Mouse (Mus musculus) layer of hippocampus, postnatal 36 days (tissue): ENCODE measurements around the gene Selenof. TPM values are rescaled to one million over a fixed set of nuclear protein-coding genes. Genes with fewer than 3 reads are reported as not detected.

ENCODE experiments used
- DNase-seq, 2 experiments: peaks; one replicate each; pipeline ENCODE4 v3.0.0; 2022
- total RNA-seq, 2 experiments: library from RNA; stranded (reverse); gene quantifications; 2 replicates each; pipeline ENCODE4 v1.2.3; 2021

The Selenof gene
- total RNA-seq = 100 to 1,000 TPM; 226 to 249 TPM

DNA sequence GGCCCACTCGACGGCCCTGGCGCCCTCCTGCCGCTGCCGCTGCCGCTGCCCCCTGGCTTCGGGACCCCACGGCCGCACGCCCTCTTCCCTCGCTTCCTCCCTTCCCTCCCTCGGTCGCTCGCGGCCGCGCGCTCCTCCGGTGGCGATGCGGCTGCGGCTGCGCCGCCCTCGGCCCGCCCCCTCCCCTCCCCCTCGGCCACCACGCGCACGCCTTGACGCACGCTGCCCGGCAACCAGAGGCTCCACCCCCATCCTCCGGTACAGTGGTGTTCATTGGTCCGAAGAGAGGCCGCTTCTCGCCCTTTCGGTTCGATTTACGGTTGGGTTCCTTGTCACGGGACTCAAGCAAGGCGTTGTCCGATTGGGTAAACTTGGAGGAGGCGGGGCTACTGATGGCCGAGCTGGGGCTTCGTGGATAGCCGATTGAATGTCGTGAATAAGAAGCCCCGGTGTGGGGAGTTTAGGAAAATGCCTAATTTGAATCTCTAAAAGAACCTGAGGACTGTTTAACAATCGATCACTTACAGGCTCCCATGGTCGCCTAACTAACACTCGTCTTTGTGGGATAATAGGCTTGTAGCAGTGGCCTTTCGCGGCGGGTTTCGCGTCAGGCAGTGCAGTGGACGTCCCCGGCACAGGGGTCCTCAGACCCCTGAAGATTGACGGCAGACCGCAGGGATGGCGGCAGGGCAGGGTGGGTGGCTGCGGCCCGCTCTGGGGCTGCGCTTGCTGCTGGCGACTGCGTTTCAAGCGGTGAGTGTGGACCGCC is at the start of gene Selenof, which contains the start of gene Hs2st1:
Gene Selenof, plus strand, starts transcription at position 258 of the 769 bp plus-strand sequence.
Gene Hs2st1, minus strand, starts transcription at position 135 of the 769 bp plus-strand sequence.
- DNase-seq = peak; percentile 94 to 97

DNA sequence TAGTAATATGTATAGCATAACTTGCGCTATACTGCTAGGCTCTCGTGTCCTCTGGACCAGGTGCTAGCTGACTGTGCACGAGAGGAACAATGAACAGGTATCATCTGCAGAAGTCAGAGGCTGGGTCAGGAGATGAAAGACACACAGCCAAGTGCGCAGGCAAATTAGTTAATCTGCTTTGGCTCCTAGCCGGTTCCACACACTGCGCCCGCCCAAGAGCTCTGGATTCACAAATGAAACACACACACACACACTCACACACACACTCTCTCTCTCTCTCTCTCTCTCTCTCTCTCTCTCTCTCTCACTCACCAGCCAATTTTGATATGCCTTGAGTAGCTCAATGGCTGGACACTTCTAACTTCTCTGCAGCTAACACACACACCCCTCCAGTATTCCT is 42.2 kb upstream of the Selenof start:
- no peak for DNase-seq

DNA sequence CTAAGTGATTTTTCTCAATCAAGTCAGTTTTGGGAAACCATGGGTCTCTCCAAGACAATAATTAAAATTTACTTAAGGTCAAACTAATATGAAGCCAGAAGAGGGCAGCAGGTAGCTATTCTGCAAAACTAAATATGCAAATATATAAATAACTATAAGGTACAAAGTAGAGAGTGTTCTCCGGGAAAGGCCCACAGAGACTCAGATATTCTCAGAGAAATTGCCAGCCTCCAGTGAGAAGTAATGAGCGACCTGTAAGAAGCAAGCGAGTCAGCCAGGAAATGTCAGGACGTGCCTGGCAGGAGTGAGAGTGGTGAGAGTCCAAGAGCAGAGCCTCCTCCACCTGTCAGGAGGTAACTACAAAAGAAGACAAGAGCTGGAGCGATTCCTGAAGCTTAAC is 39.1 kb upstream of the Selenof start:
- DNase-seq = no peak

DNA sequence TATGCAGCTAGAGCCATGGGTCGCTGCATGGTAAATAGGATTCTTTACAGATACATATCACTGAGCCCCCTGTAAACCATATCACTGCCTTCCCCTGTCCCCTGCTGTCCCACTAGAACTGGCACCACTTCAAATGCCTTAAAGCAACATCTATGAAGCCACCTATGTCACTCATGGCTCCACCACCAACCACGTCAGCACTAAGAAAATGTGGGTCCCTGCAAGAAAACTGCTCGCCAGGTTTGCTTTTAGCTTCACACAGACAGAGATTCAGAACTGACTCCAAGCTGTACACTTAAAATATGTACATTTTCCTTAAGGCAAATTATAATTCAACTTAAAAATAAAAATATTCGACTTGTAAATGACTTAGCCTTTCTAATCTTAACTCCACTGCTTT is 35.0 kb upstream of the Selenof start:
- no peak for DNase-seq

DNA sequence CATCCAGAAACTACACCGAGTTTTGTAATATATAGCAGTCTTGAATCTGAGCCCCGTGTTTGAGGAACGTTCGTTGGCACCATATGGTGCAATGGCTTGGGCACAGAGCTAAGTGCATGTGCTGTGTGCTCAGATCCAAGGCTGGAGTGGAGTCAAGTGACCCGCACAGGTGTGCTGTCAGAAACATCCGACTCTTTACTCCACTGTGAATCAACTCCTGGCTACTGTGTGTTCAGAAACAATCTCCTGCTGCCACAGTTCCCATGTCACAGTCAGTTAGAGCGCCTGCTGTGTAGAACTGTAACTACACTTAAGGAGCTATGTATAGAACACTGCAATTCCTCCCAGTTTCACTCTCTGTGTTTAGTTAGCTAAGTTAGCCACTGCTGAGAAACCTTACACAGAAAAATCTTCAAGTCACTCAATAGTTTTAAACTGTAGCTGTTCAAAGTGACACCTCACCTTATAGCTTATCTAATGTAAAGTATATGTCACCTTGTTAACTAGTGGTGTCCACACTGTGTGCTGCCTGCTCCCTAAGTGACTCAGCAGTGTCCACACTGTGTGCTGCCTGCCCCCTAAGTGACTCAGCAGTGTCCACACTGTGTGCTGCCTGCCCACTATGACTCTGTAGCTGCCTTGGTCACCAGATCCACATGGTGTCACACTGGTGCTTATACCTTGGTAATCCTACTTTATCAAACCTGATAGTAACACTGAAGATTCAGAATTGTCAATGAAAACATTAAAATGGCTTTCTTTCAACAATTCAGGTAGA is 32.8 kb upstream of the Selenof start:
- DNase-seq = no peak

DNA sequence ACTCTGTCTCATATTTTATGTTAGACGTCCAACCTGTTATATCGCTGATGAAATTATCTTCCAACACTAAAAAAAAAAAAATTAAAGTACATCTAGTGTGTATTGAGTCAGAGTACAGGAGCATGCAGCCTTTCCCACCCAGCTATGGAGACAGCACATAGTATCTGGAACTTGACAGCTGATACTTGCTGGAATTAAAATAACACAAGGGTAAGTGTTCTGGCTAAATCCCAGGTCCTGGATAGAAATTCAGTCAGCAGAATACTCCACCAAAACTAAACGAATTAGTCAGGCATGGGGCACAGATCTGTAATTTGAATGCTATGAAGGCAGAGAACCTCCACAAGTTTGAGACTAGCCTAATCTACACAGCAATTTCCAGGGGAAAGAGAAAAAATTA is 31.1 kb upstream of the Selenof start:
- DNase-seq = no peak

DNA sequence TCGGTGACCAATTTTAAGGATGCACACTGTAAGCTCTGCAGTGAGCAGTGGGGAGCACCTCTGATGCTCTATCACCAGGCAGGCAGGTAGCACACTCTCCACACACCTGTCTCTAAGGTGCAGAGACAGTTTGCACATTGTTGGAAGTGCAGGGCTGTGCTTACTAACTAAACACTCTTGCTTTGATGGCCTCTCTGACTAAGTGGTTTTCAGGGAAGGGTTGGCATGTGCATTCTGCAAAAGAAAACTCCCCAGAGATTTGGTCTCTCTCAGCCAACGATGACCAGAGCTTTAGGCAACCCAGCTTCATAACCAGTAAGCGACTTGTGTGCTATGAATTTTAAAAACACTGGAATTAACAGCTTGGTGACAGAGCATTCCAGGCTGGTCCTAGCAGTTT is 29.3 kb upstream of the Selenof start:
- DNase-seq = no peak

DNA sequence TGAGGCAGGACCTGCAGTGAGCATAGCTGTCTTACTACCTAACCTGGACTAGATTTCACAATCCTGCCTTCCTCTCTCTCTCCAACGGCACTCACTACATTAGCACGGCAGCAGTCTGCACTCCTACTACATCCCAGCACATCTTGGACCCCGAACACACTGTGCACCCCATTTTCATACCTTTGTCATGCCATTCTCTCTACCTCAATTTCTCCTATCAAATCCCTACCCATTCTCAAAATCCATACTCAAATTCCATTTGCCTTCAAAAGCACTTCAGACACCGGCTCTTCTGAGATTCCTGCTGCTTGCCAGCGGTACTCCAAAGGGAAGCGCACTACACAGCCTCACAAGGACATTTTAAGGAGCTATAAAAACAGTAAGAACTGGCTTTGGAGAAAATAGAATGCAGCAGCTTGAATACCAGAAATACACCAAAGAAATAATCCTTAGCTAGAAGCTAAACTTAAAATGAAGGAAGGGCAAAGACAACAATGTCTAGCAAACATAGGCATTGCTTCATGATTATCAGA is 28.1 kb upstream of the Selenof start:
- no peak for DNase-seq

DNA sequence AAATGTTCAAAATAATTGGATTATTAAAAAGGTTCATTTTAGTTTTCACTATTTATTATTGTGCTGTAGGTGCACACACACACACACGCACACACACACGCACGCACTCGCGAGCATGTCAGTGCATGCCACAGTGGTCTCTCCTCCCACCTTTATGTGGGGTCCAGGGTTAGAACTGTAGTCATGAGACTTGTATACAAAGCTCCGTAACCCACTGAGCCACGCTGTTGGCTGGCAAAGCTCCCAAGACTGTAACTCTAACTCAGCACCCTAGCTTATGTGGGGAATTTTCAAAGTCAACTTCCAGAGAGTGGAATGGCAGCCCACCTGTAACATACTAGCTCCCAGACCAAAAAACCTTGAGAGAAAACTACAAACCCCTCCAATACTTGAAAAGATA is 25.0 kb upstream of the Selenof start:
- no peak for DNase-seq

DNA sequence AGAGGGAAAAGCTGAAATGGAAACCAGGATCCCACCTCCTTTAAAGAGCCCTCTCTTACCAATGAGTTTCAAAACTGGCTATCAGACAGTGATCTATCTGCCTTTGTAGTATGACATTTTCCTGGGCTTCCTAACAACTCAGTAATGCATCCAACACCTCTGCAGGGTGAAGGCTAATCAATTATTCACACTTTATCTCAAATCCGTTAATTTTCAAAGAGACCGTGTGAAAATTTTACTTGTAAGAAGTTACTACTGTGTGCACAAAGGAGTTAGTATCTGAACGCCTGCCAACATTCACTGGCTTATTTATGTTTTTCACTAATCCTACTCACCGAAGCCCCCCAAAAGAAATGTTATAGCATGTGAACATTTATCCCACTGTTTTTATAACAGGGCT is 24.3 kb upstream of the Selenof start:
- DNase-seq = no peak

DNA sequence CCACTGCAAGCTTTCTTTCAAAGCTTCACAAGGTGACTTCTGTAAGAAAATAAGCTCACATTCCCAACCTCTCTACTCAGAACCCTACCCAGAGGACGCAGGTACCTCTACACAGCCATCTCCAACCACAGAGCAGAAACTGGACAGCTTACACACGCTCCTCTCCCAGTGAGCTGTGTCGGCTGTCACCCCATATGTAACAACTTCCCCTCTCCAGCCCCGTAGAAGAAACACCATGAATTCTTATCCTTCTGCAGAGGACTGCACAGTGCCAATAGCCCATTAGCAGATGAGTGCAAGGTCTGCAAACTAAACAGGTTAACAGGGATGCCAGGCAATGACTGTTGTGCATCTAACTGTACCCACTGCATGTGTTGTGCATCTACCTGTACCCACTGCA is 23.6 kb upstream of the Selenof start:
- DNase-seq = no peak

DNA sequence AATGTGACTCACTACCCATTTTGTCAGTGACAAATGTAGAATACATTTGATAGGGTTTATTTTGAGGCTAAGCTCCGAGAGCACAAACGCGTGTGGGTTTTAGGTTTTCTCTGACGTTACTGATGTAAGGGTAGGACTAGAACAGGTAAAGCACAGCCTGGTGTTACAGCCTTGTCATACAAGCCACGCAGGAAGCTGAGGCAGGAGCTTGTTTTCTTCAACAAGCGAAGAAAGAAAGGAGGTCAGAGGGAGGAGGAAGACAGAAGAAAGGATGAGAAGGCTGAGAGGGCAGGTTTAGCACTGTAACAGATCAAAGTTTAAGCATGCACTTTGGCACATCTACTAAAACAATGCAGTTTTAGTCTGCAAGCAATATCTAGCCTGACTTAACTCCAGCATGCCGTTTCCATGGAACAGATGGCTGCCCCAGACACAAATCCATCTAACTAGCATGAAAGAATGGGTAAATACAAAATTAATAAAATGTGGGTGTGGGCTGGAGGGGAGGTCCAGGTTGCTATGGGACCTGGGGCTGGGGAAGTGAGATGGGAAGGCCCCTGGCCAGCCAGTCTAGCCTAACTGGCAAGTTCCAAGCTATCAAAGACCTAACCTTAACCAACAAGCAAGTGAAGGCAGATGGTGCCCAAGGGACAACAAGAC is 21.8 kb upstream of the Selenof start:
- peak; percentile 51 to 63 for DNase-seq

DNA sequence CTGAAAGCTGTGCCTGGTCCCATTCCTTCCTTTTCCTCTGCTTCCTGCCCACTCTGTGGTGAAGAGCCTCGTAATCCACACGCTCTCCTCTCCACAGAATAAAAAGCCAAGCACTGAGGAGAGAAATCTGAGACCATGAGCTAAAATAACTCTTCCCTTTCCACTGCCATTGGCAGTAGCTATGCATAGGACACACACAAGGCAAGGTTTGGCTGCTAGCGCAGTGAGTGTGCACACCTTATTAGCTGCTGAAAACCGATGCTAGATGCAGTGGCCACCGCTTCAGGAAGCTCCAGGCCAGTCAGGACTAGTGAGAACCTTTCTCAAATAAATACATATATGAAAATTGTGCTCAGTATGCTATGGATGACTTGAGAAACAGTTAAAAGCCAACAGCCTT is 20.1 kb upstream of the Selenof start:
- DNase-seq = no peak

DNA sequence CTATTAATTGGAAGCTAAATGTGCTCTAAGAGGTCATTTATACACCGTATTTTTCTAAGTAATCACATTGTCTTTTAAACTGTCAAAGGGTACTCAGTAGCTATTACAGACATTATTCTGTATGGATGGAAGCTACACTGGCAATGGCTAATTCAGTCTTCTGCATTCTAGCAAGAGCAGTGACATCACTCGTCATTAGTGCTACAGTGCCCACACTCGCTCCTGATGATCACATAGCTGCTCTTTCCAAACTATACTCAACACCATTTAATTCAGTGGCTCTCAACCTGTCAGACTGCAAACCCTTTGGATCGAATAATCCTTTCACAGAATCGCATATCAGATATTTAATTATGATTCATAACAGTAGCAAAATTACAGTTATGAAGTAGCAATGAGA is 19.4 kb upstream of the Selenof start:
- DNase-seq = no peak

DNA sequence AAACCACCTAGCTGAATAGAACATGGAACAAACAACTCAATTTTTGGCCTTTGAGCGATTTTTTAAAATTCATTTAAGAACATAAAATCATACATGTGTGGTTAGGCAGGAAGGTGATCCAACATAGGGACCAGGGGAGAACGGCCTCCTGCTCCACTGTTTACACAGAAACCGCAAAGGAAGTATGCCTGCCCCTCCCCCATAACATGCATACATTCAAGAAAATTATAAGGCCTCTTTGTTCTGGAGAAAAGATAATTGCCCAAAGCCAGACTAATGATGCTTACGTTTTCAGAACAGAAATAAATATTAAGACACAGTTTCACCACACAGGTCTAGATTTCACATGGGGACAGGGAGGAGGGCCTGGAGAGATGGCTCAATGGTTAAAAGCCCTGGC is 18.7 kb upstream of the Selenof start:
- no peak for DNase-seq

DNA sequence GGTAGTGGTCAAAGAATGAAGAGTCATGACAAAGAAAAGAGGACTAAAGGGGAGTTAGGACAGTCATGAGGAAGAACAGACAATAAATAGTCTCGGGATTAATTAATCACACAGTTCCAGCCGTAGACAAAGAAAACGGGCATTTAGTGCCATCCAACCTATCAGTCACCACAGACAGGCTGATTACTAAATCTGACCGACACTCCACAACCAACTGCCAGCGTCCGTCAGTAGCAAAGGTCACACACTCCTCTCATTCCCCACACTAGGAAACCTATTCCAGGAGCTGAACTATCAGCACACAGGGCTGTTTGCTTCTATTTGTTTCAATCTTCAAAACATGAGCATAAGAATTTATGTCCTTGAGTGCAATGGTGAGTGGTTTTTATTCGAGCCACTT is 16.2 kb upstream of the Selenof start:
- no peak for DNase-seq

DNA sequence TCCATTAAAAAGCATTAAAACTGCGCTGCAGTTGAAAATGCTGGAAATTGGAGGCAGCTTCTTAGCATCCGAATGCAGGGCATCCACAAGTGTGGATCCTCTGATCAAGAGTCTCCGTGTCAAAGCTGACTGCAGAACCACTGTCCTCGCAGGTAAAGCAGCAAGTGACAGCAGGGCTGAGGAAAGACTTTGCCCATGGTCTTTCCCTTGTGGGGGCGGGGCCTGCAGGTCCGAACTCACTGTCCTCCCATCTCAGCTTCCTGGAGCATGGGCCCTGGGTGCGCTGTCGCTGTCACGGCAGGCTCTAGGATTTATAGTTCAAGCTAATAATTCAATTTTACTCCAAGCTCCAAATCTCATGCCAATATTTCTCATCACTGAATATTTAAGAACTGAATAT is 15.6 kb upstream of the Selenof start:
- no peak for DNase-seq

DNA sequence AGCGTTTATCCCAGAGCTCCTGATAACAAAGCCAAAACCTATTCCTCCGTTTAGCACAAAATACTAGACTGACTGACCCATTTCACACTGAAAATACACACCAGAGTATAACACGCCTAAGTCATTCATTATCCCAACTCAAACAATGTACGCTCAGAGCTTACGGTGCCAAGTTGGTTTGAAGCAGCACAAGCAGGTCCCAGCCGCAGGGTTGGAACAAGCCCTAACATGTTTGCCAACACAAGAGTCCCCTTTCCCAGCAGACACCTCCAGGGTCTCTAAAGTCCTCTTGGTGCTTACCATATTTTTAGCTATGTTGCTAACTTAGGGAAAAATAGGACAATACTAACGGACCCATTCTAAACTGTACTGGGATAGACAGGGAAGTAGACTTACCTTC is 15.0 kb upstream of the Selenof start:
- DNase-seq = no peak

DNA sequence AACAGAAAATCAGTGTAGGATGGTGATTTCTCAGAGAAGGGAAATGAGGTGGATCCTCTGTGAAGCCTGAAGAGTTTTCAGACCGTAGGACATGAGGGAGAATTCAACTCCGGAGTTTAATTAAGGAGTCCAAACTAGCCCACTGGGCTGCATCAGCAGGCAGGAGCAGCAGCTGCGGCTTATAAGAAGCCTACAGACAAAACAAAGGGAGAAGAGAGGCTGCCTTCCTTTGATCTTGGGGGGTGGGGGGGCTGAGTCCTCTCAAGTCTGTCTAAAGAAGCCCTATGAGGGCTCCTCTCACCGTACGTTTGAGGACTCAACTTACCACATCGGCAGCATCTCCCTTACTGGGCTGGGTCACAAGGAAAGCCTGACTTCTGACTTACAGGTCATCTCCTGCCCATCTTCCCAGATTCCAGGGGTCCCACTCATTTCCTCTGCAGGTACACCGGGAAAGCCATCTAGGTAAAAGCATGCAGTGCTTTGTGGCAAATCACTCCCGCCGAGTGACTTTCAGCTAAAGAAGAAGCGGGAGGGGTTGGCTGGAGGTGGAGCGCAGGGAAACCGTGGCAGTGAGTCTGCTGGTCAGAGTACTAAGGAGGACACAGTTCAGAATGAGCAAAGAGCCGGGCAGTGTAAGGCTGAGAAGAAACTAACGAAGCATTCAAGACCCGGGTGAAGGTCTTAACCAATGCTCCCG is 13.3 kb upstream of the Selenof start:
- DNase-seq = no peak

DNA sequence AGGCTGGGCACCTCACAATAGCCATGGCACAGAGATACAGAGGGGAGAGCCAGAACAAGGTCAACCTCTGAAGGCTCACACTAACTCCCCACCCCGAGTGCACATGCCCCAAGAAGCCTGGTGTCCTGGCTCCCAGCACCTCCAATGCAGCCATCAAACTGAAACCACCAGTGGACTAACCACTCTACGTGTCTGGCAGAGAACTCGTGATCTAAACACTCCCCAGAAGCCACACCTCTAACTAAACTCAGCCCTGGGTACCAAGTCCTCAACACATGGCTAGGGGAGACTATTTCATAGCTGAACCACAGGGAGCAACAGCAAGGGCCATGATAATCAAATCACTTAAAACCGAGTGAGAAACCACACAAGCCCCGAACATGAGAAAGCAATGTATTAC is 11.8 kb upstream of the Selenof start:
- no peak for DNase-seq

DNA sequence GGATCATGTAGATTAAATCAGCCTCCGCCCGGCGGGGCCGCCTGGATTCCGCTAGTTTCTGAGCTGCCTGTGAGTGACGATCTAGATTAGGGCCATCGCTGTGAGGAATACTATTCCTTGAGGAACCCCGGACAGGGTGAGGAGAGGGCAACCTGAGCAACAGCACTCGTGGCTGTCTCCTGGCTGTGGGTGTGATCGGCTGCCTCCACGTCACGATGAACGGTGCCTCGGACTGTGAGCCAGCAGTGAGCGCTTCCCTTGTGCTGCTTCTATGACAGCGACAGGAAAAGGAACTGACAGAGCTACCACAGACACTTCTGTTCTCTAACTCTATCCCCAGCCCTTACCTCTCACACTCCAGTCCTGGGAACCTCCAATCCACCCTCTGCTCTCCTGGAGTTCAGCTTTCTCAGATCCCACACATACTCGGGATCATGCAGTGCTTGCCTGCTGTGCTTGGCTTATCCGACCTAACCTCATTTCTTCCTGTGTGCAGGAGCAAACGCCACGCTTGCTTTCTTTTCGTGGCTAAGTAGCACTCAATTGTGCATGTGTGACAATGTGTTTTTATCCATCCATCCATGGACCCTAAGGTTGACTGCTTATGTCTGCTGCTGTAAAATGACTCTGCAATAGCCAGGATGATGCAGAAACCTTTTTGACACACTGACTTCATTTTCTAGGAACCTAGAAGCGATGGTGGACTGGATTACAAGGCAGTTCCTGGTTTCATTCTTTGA is 8.4 kb upstream of the Selenof start:
- peak; percentile 23 to 33 for DNase-seq

DNA sequence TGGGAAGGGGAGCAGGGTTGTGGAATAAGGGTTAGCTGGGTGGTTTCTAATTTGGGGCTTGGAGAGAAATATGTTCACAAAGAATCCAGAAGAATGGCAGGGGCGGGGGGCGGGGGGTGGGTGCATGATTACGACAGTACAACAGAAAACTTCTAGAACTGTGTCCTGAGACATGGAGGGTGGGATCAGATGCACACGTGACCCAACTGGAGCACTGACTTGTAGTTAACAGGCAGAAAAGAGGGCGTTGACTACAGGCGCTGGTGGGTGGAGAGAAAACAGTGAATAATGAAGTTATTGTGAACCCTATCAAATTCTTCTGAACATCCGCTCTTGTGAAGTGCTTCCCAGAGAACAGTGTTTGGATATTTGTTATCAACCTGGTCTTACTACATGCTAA is 6.2 kb upstream of the Selenof start:
- no peak for DNase-seq
